Mouse (Mus musculus) cerebellum, postnatal 10 days (tissue): ENCODE measurements at regions not wholly inside any gene's neighbourhood (a gene's known extent, or its start where the extent isn't known, plus 50 kb on each side); places are given as distances from the start of the nearest gene placed in this dataset.

Source experiments
- DNase-seq, 2 experiments: peaks; one replicate each; pipeline ENCODE4 v3.0.0; 2021; ENCODE audit warnings: mixed read lengths in 2 of 2

DNA sequence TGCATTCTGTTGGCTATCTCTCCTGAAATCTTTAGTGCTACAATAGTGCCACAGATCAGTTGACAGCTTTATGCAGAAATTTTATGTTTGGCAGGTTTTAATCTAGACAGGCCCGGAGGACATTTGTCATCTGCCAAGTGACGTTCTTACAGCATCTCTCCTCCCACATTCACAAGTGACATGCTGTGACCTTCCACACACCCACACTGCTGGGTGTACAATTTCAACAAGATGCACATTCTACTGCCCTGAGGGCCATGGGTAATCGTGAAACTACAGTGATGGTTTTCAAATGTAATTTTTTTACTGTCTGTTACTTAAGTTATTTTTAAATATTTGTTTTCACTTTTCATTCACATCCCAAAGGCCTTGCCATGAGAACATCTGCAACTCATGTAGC is 639.2 kb upstream of the Gm11114 start:
- DNase-seq: peak in 1 of 2 experiments; percentile 2

DNA sequence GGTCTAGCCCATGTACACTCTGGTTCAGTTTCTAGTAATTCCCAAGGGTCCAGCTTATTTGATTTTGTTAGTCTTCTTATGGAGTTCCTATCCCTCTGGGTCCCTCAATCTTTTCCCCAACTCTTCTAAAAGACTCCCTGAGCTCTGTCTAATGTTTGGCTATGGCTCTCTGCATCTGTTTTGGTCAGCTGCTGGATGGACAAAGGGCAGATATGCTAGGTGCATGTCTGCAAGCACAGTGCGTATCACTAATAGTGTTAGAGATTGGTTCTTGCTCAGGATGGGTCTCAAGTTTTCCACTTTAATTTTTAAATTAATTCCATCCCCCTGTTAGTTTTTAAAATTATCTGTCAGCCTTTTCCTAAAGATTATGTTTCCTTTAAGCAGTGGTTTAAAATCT is 634.2 kb upstream of the Gm11114 start:
- DNase-seq: no peak

- DNase-seq: no peak
These were observed 593.9 kb upstream of the Gm11114 start for GRCm38 (mm10) chr9:84718615-84719191.

- no peak for DNase-seq
These were observed 593.2 kb upstream of the Gm11114 start for GRCm38 (mm10) chr9:84719396-84719795.

GRCm38 (mm10) chr9:84720454-84720853 is 592.1 kb upstream of the Gm11114 start:
- no peak for DNase-seq

DNA sequence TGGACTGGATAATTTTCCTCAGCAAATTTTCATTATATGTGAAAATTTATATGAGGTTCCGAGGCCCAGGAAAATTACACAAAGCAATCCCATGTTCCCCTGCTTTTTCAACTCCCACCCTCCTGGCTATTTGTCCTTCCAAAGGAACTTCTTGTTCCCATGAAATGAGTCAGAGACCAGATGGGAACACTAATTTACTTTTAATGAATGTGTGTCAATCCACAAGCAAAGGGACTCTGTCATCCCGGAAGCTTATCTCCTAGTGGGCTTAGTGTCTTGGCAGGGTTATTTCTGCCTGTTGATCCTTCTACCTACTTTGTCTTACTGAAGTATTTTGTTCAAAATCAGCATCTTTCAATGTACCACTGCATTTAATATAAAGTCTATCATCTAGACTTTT is 573.3 kb upstream of the Gm11114 start:
- DNase-seq: no peak

DNA sequence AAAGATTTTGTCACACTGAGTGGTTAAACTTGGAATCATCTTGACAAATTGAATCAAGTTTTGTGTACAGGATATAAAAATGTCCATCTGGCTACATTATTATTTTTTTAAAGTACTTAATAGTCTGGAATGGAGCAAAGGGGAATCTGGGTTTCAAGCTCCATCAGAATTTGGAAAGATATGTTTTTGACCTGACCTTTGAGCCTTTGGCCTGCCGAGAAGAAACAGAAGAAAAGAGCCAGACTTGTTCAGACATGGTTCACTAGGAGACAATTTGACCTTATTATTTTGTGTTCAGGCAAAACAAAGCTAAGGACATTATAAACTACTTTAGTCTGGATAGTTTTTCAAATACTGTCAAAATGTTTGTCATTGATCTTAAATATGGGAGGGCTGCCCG is 572.2 kb upstream of the Gm11114 start:
- no peak for DNase-seq

DNA sequence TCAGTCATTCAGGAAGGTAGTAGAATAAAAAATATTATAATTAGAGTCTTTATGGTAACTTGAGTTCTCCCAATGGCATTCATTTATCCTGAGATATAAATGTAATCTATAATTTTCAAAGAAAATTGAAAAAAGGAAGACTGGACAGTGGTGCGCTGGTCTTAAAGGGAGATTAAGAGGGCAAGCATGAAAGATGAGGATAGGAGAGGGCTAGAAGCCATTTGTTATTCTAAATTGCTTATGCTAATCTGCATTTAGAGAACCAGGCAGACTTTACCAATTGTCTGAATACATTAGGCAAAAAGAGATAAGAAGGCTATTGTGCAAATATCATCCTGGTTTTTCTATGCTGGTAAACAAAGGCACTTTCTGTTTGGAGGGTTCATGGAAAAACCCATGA is 558.2 kb upstream of the Gm11114 start:
- DNase-seq: no peak

- DNase-seq: no peak
These were observed 557.7 kb upstream of the Gm11114 start for GRCm38 (mm10) chr9:84754828-84755227.

- peak; percentile 4 to 5 for DNase-seq
These were observed 538.2 kb upstream of the Gm11114 start for GRCm38 (mm10) chr9:84774348-84774747.

- no peak for DNase-seq
These were observed 537.4 kb upstream of the Gm11114 start for GRCm38 (mm10) chr9:84775190-84775589.

- DNase-seq: no peak
These were observed 533.4 kb upstream of the Gm11114 start for GRCm38 (mm10) chr9:84779125-84779524.

- DNase-seq: no peak
These were observed 486.8 kb upstream of the Gm11114 start for GRCm38 (mm10) chr9:84825768-84826167.

- DNase-seq: no peak
These were observed 483.6 kb upstream of the Gm11114 start for GRCm38 (mm10) chr9:84828934-84829333.

GRCm38 (mm10) chr9:84830639-84831038 is 481.9 kb upstream of the Gm11114 start:
- no peak for DNase-seq

- no peak for DNase-seq
These were observed 475.1 kb upstream of the Gm11114 start for GRCm38 (mm10) chr9:84837498-84837897.

- no peak for DNase-seq
These were observed 468.6 kb upstream of the Gm11114 start for GRCm38 (mm10) chr9:84844021-84844420.

DNA sequence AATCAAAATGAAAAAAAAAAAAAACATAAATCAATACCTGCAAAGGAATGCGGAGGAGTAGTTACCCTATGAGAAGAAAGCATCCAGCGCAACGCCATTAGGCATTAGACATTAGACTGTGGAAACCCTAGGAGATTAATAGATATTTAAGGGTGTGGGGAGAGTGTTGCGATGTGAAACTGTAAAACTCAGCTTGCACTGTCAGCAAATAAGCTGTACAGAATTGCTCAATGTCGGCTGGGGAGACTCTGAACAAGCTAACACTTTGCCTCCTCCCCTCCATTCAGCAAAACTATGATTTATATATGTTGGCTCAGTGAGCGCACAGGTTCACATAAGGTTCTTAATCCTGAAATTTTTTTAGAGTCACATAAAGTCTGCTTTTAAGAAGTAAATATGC is 451.0 kb upstream of the Gm11114 start:
- no peak for DNase-seq

DNA sequence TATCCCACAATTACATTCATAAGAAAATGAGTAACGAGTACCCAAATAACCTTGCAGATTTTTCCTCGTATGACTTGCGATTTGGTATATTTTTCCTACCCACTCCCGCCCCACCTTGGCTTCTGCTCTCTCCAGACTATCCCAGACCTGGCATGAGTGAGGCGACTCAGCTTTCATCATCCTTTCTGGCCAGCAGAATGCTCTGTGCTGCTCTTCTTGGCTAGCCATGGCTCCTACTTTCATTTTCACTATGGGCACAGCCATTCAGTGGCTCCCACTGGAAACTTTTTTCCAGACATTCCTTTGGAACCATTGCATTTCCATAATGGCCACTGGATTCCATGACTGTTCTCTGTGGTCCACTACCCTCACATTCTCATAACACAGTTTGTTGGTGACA is 449.1 kb upstream of the Gm11114 start:
- DNase-seq: no peak

GRCm38 (mm10) chr9:84894148-84894547 is 418.4 kb upstream of the Gm11114 start:
- no peak for DNase-seq

DNA sequence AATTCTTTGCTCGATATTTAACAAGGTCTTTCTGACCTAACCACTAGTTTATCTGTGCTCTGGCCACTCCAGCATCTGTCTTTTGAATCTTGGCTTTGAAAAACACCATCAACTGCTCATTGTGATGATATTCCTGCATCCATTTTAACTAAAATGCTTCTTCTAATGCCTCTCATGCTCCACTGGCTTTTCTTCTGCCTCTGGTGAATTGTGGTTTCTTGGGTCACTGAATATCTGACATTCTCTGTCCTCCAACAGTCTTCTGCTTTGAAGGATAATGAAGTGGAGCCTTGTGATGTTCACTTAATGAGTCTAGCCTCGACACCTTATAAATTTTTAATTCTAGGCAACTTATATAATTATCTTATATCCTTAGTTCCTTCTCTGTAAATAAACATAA is 416.5 kb upstream of the Gm11114 start:
- no peak for DNase-seq

DNA sequence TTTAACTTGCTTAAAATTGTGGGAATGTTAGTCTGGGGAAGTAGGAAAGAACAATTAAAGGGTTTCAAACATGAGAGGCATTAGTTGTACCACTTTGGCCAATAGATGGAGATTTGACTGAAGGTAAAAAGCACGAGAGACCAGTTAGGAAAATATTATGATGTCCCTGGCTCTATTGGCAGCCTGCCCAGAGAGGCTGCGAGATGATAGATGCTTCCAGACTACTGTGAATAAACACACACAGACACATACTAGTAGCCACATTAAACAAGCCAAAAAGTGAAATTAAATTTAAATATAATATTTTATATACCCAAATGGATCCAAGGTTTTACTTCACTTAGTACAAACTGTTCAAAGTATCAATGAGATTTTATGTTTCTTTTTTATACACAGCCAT is 411.9 kb upstream of the Gm11114 start:
- peak; percentile 65 to 67 for DNase-seq

- no peak for DNase-seq
These were observed 406.3 kb upstream of the Gm11114 start for GRCm38 (mm10) chr9:84906244-84906643.

GRCm38 (mm10) chr9:84913321-84913720 is 399.3 kb upstream of the Gm11114 start:
- peak; percentile 50 to 65 for DNase-seq

GRCm38 (mm10) chr9:84922306-84922705 is 390.3 kb upstream of the Gm11114 start:
- DNase-seq: no peak

GRCm38 (mm10) chr9:84923966-84924365 is 388.6 kb upstream of the Gm11114 start:
- DNase-seq: no peak
